Mouse (Mus musculus): Measurements from ENCODE around the gene Rsph1. TPM values are rescaled to one million over a fixed set of nuclear protein-coding genes. Genes with fewer than 3 reads are reported as not detected.

Rsph1 gene
- polyA plus RNA-seq, 1 experiment from 2014 or later, result 1.1 TPM

GRCm38 (mm10) chr17:31241156-31241555, 36.0 kb downstream of the Rsph1 start:
- Histone ChIP-seq H3K4me2 (replicated peaks) (no peak overlapping the region), H3K27ac (no peak overlapping the region), H3K4me1 (no peaks in the 10 kb centered on the region), H3K9ac (no peak overlapping the region), H3K9me3 (no peaks in the 10 kb centered on the region), H3K4me3 (no peak overlapping the region), H3K27me3 (no peaks in the 10 kb centered on the region), H3K36me3 (no peaks in the 10 kb centered on the region)
- ATAC-seq (ENCODE audit: insufficient number of reproducible peaks, insufficient read depth, low FRiP score, low TSS enrichment), result no peak
- 81% methylated on average over 8 of the region's 8 CpGs for WGBS

DNA sequence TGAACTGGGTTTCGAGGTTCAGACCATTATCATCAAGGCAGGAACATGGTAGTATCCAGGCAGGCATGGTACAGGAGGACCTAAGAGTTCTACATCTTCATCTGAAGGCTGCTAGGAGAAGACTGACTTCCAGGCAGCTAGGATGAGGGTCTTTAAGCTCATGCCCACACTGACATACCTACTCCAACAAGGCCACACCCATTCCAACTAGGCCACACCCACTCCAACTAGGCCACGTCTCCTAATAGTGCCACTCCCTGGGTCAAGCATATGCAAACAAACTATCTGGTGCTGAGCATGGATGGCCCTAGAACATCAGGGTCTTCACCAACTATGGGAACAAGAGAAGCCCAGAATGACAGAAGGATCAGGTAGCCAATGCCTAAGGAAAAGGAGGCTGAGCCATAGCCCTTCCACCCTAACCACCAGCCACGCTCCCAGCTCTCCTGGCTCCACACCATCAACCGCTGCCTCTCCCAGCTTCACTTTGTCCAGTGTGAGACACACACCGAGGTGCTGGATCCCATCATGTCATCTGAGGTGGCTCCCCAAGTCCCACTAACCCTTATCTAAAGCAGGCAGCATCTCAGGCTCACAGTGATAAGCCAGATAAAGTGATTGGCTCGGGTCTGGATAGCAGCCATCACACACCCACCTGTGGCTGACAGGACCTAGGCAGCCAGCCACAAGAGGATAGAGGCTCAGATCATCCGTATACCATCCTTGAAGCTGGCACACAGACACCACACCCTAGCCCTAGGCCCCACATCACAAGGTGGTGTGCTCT, 38.8 kb downstream of the Rsph1 start:
- H3K27me3 ChIP-seq, result no peaks in the 10 kb centered on the region
- H3K36me3 ChIP-seq, result no peaks in the 10 kb centered on the region
- no peaks in the 10 kb centered on the region for H3K4me1 ChIP-seq
- 76% methylated on average over 7 of the region's 7 CpGs for WGBS
- H3K4me3 ChIP-seq, result no peak overlapping the region
- ATAC-seq (ENCODE audit: insufficient number of reproducible peaks, insufficient read depth, low FRiP score, low TSS enrichment), result no peak
- no peaks in the 10 kb centered on the region for H3K9me3 ChIP-seq
- no peak overlapping the region for H3K4me2 ChIP-seq (replicated peaks)
- H3K27ac ChIP-seq, result no peak overlapping the region
- no peak overlapping the region for H3K9ac ChIP-seq

- H3K4me3 ChIP-seq, result no peak overlapping the region
- H3K4me1 ChIP-seq, result peaks cover 5% of the 10 kb centered on the region; the same call in 1 of the 2 replicates
- 92% methylated on average over 1 of the region's 1 CpGs for WGBS
- H3K27ac ChIP-seq, result no peak overlapping the region
- H3K4me2 ChIP-seq (replicated peaks), result no peak overlapping the region
- no peaks in the 10 kb centered on the region for H3K27me3 ChIP-seq
- peaks cover 7% of the 10 kb centered on the region; the same call in 1 of the 2 replicates for H3K9me3 ChIP-seq
- no peak for ATAC-seq (ENCODE audit: insufficient number of reproducible peaks, insufficient read depth, low FRiP score, low TSS enrichment)
- H3K9ac ChIP-seq, result no peak overlapping the region
- H3K36me3 ChIP-seq, result no peaks in the 10 kb centered on the region
These were observed 41.3 kb downstream of the Rsph1 start for GRCm38 (mm10) chr17:31235915-31236314.

GRCm38 (mm10) chr17:31232251-31233010, 44.8 kb downstream of the Rsph1 start:
- no peak for ATAC-seq (ENCODE audit: insufficient number of reproducible peaks, insufficient read depth, low FRiP score, low TSS enrichment)
- WGBS, result 35% methylated on average over 8 of the region's 8 CpGs

GRCm38 (mm10) chr17:31231780-31232179, 45.4 kb downstream of the Rsph1 start:
- Histone ChIP-seq H3K9ac (no peak overlapping the region), H3K27ac (0 out of 2 replicates have a peak overlapping the region, but pooled peaks have one; percentile 9), H3K36me3 (no peaks in the 10 kb centered on the region), H3K4me2 (replicated peaks) (no peak overlapping the region), H3K9me3 (peaks cover 7% of the 10 kb centered on the region; the same call in 1 of the 2 replicates), H3K4me1 (peaks cover 5% of the 10 kb centered on the region; the same call in 1 of the 2 replicates), H3K27me3 (no peaks in the 10 kb centered on the region), H3K4me3 (no peak overlapping the region)
- 56% methylated on average over 6 of the region's 6 CpGs for WGBS
- ATAC-seq (ENCODE audit: insufficient number of reproducible peaks, insufficient read depth, low FRiP score, low TSS enrichment), result no peak

More at GRCm38 (mm10) chr17:31232251-31233010, 44.8 kb downstream of the Rsph1 start:
- Histone ChIP-seq H3K9ac (no peak overlapping the region), H3K27me3 (no peaks in the 10 kb centered on the region), H3K9me3 (peaks cover 7% of the 10 kb centered on the region; the same call in 1 of the 2 replicates), H3K36me3 (no peaks in the 10 kb centered on the region), H3K27ac (0 out of 2 replicates have a peak overlapping the region, but pooled peaks have one; percentile 9), H3K4me1 (peaks cover 5% of the 10 kb centered on the region; the same call in 1 of the 2 replicates), H3K4me3 (no peak overlapping the region), H3K4me2 (replicated peaks) (no peak overlapping the region)

- H3K9ac ChIP-seq, result no peak overlapping the region
These were observed 50.3 kb downstream of the Rsph1 start for GRCm38 (mm10) chr17:31226931-31227330.

GRCm38 (mm10) chr17:31226368-31226767, 50.8 kb downstream of the Rsph1 start:
- peaks cover 16% of the 10 kb centered on the region for H3K4me1 ChIP-seq
- no peaks in the 10 kb centered on the region for H3K27me3 ChIP-seq
- no peak overlapping the region for H3K4me2 ChIP-seq (replicated peaks)
- no peak overlapping the region for H3K9ac ChIP-seq
- H3K9me3 ChIP-seq, result no peaks in the 10 kb centered on the region
- no peak overlapping the region for H3K27ac ChIP-seq
- no peaks in the 10 kb centered on the region for H3K36me3 ChIP-seq
- no peak for ATAC-seq (ENCODE audit: insufficient number of reproducible peaks, insufficient read depth, low FRiP score, low TSS enrichment)
- 83% methylated on average over 3 of the region's 3 CpGs for WGBS
- H3K4me3 ChIP-seq, result no peak overlapping the region

More at GRCm38 (mm10) chr17:31226931-31227330, 50.3 kb downstream of the Rsph1 start:
- Histone ChIP-seq H3K4me1 (peaks cover 11% of the 10 kb centered on the region; the same call in 1 of the 2 replicates), H3K27ac (no peak overlapping the region), H3K27me3 (no peaks in the 10 kb centered on the region), H3K36me3 (no peaks in the 10 kb centered on the region), H3K4me2 (replicated peaks) (no peak overlapping the region), H3K4me3 (no peak overlapping the region), H3K9me3 (no peaks in the 10 kb centered on the region)
- no peak for ATAC-seq (ENCODE audit: insufficient number of reproducible peaks, insufficient read depth, low FRiP score, low TSS enrichment)
- 87% methylated on average over 7 of the region's 7 CpGs for WGBS

- Histone ChIP-seq H3K4me1 (peaks cover 16% of the 10 kb centered on the region), H3K4me2 (replicated peaks) (no peak overlapping the region), H3K9me3 (no peaks in the 10 kb centered on the region), H3K9ac (no peak overlapping the region), H3K4me3 (no peak overlapping the region), H3K36me3 (no peaks in the 10 kb centered on the region), H3K27me3 (no peaks in the 10 kb centered on the region), H3K27ac (no peak overlapping the region)
- WGBS, result 76% methylated on average over 8 of the region's 8 CpGs
- ATAC-seq (ENCODE audit: insufficient number of reproducible peaks, insufficient read depth, low FRiP score, low TSS enrichment), result no peak
These were observed 52.6 kb downstream of the Rsph1 start for GRCm38 (mm10) chr17:31224591-31224990.

DNA sequence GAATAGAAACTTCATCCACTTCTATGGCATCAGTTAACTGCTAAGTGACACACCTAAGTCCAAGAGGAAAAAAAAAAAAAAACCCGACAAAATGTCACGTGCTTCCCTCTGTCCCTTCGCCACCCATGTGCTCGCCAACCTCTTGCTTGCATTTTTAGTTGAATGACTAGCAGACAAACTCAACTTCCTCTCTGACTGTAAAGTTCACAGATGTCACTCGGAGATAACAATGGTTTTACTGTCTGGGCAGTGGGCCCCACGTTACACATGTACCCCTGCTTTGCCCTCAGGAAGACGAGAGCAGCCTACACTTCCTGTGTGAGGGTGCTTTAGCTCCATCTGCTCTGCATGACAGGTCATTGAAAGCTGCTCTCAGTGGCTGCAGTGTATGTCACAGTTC, 53.3 kb downstream of the Rsph1 start:
- H3K36me3 ChIP-seq, result no peaks in the 10 kb centered on the region
- H3K9ac ChIP-seq, result no peak overlapping the region
- H3K4me2 ChIP-seq (replicated peaks), result no peak overlapping the region
- H3K4me3 ChIP-seq, result no peak overlapping the region
- H3K4me1 ChIP-seq, result peaks cover 16% of the 10 kb centered on the region
- no peak for ATAC-seq (ENCODE audit: insufficient number of reproducible peaks, insufficient read depth, low FRiP score, low TSS enrichment)
- WGBS, result 42% methylated on average over 7 of the region's 7 CpGs
- H3K27me3 ChIP-seq, result no peaks in the 10 kb centered on the region
- no peak overlapping the region for H3K27ac ChIP-seq
- H3K9me3 ChIP-seq, result no peaks in the 10 kb centered on the region

DNA sequence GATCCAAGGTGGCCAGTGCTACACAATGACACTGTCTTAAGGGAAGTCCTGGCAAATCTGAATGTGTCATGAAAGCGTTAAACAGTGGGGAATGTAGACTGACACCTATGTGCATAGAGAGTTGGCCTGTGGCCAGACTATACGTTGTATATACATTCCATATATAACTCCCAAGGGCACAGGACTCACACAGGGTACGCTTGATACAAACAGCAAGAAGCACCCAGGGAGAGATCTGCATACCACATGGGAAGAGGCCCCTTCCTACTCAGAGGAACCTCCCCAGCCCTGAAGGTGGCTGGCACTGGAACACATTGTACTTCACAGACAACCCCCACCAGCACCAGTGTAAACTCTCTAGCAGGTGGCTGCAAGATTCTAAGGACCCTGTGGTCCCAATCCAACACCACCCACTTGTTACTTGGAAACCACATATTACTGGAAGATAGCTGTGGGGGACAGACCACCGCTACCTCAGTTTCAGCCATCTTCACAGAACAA, 54.3 kb downstream of the Rsph1 start:
- Histone ChIP-seq H3K4me1 (peaks cover 16% of the 10 kb centered on the region), H3K4me2 (replicated peaks) (no peak overlapping the region), H3K27me3 (no peaks in the 10 kb centered on the region), H3K36me3 (no peaks in the 10 kb centered on the region), H3K27ac (no peak overlapping the region), H3K4me3 (no peak overlapping the region), H3K9ac (no peak overlapping the region), H3K9me3 (no peaks in the 10 kb centered on the region)
- no peak for ATAC-seq (ENCODE audit: insufficient number of reproducible peaks, insufficient read depth, low FRiP score, low TSS enrichment)
- 57% methylated on average over 4 of the region's 4 CpGs for WGBS

GRCm38 (mm10) chr17:31216068-31216955, 60.9 kb downstream of the Rsph1 start:
- WGBS, result 39% methylated on average over 5 of the region's 5 CpGs
- Histone ChIP-seq H3K4me3 (no peak overlapping the region), H3K36me3 (no peaks in the 10 kb centered on the region), H3K4me1 (0 out of 2 replicates have a peak, but pooled peaks cover 5% of the 10 kb centered on the region), H3K9me3 (no peaks in the 10 kb centered on the region), H3K27ac (no peak overlapping the region), H3K9ac (no peak overlapping the region), H3K27me3 (no peaks in the 10 kb centered on the region), H3K4me2 (replicated peaks) (no peak overlapping the region)
- ATAC-seq (ENCODE audit: insufficient number of reproducible peaks, insufficient read depth, low FRiP score, low TSS enrichment), result no peak
